Mouse (Mus musculus) MEL (cell line): ENCODE results near the gene Exoc6b.

Source experiments
- CTCF ChIP-seq, 3 experiments: IDR thresholded peaks in 2 of 3; conservative IDR thresholded peaks in 1 of 3; 2 replicates each; pipeline ENCODE4 v1.5.1; 2011 to 2012; ENCODE audit warnings: low read length in 3 of 3, low read depth in 2 of 3, mild to moderate bottlenecking in 2 of 3, improper control_type of control experiment in 1 of 3, inconsistent platforms in 1 of 3, mixed read lengths in 1 of 3, moderate library complexity in 1 of 3; ENCODE audit not compliant: control insufficient read depth in 1 of 3, insufficient read depth in 1 of 3, poor library complexity in 1 of 3, severe bottlenecking in 1 of 3
- RCOR1 ChIP-seq: IDR thresholded peaks from 2 replicates; pipeline ENCODE4 v1.6.1; 2012; ENCODE audit warnings: low read depth, mild to moderate bottlenecking, inconsistent platforms, low read length, improper control_type of control experiment

DNA sequence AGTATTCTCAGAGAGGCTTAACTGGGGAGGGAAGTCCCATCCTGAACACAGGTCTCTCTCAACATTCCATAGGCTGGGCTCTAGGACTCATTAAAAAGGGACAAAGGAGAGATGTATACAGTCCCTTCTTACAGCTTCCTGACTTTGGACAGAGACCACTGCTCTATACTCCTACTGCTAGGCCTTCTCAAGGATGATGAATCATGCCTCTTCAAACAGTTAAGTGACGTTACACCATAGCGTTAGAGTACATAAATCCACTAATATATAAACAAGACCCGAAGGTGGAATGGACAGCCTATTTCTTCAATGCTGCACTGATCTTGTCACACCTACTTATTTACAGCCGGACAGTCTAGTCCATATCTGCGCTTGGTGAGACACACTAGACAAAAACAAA lies 369.7 kb downstream of the Exoc6b start:
- TF ChIP-seq RCOR1 (no peak), CTCF (IDR thresholded peaks at IDR 0.05 in 2 of 3, conservative IDR thresholded peaks at IDR 0.05 in 1 of 3; ENCODE audit: control insufficient read depth in 1 of 3, insufficient read depth in 1 of 3, low read depth in 2 of 3, low read length in 3 of 3, poor library complexity in 1 of 3, severe bottlenecking in 1 of 3) (no peak)
